Mouse (Mus musculus): ENCODE results near the gene Ntpcr. TPM values are rescaled to one million over a fixed set of nuclear protein-coding genes. Genes with fewer than 3 reads are reported as not detected.

The Ntpcr gene
- total and polyA plus RNA-seq, 3 experiments: 40.0 to 45.3 TPM; not detected in 1

- Histone ChIP-seq H3K9me3 (replicated peaks; ENCODE audit: insufficient read depth, low read length) (no peaks in the 10 kb centered on the region), H3K4me3 (ENCODE audit: control insufficient read depth in 1 of 2, insufficient read depth in 1 of 2, low read depth in 2 of 2, low read length in 2 of 2) (no peak overlapping the region), H3K79me2 (ENCODE audit: control insufficient read depth, insufficient read depth, low read length, poor library complexity) (no peaks in the 10 kb centered on the region), H3K9ac (ENCODE audit: control insufficient read depth, low read depth, low read length, poor library complexity, severe bottlenecking) (no peak overlapping the region), H3K27me3 (ENCODE audit: control insufficient read depth in 1 of 2, insufficient read depth in 2 of 2, low read length in 2 of 2) (no peaks in the 10 kb centered on the region), H3K36me3 (ENCODE audit: control insufficient read depth in 1 of 2, insufficient read depth in 2 of 2, low read length in 2 of 2) (no peaks in the 10 kb centered on the region), H3K4me1 (ENCODE audit: control insufficient read depth in 1 of 2, insufficient read depth in 2 of 2, low read length in 2 of 2) (no peaks in the 10 kb centered on the region), H3K27ac (ENCODE audit: control insufficient read depth, low read depth, low read length) (no peak overlapping the region)
- TF ChIP-seq EP300 (IDR thresholded peaks at IDR 0.05; ENCODE audit: low read depth in 1 of 2, low read length in 2 of 2) (no peak), USF1 (IDR thresholded peaks at IDR 0.05; ENCODE audit: low read depth, low read length) (no peak), SIN3A (IDR thresholded peaks at IDR 0.05; ENCODE audit: low read length) (no peak), USF2 (IDR thresholded peaks at IDR 0.05; ENCODE audit: borderline replicate concordance in 1 of 2, insufficient read depth in 1 of 2, low read depth in 1 of 2, low read length in 2 of 2) (no peak), BHLHE40 (IDR thresholded peaks at IDR 0.05; ENCODE audit: borderline replicate concordance, low read depth, low read length) (no peak), ZNF384 (IDR thresholded peaks at IDR 0.05; ENCODE audit: low read depth, low read length) (no peak), CHD2 (IDR thresholded peaks at IDR 0.05; ENCODE audit: low read length) (no peak), E2F4 (IDR thresholded peaks at IDR 0.05; ENCODE audit: borderline replicate concordance, low read depth, low read length) (no peak), MYB (IDR thresholded peaks at IDR 0.05; ENCODE audit: low read depth, low read length) (no peak), RAD21 (IDR thresholded peaks at IDR 0.05; ENCODE audit: low read depth, low read length) (no peak)
- DNase-seq (ENCODE audit: low read depth, low spot score): no peak
These were observed 67.2 kb downstream of the Ntpcr start for GRCm38 (mm10) chr8:125796970-125797369.

Other genes starting within 250 kb of the Ntpcr start
- not detected in 2 replicates for gene Sipa1l2, start 160.2 kb upstream of the Ntpcr start, total RNA-seq (2012; rRNA removed)
- not detected for gene Sipa1l2, start 160.2 kb upstream of the Ntpcr start, polyA plus RNA-seq (2012; ENCODE audit: insufficient read depth in 1 of 2, insufficient read length in 2 of 2, low read depth in 1 of 2, low replicate concordance in 2 of 2, missing spikeins in 1 of 2)
- not detected in 2 replicates for gene Map10, start 60.1 kb upstream of the Ntpcr start, total RNA-seq (2012; rRNA removed)
- gene Map10, start 60.1 kb upstream of the Ntpcr start, polyA plus RNA-seq (2012; ENCODE audit: insufficient read depth in 1 of 2, insufficient read length in 2 of 2, low read depth in 1 of 2, low replicate concordance in 2 of 2, missing spikeins in 1 of 2): not detected
- not detected in 2 replicates for gene Pcnx2, start 168.4 kb downstream of the Ntpcr start, total RNA-seq (2012; rRNA removed)
- gene Pcnx2, start 168.4 kb downstream of the Ntpcr start, polyA plus RNA-seq (2012; ENCODE audit: insufficient read depth in 1 of 2, insufficient read length in 2 of 2, low read depth in 1 of 2, low replicate concordance in 2 of 2, missing spikeins in 1 of 2): under 1 TPM in 1 of 2 experiments, not detected in 1; 0.04 TPM
- not detected in 2 replicates for gene Map3k21, start 180.5 kb downstream of the Ntpcr start, total RNA-seq (2012; rRNA removed)
- not detected for gene Map3k21, start 180.5 kb downstream of the Ntpcr start, polyA plus RNA-seq (2012; ENCODE audit: insufficient read depth in 1 of 2, insufficient read length in 2 of 2, low read depth in 1 of 2, low replicate concordance in 2 of 2, missing spikeins in 1 of 2)

All from MEL (cell line).